In the genomic region with DNA sequence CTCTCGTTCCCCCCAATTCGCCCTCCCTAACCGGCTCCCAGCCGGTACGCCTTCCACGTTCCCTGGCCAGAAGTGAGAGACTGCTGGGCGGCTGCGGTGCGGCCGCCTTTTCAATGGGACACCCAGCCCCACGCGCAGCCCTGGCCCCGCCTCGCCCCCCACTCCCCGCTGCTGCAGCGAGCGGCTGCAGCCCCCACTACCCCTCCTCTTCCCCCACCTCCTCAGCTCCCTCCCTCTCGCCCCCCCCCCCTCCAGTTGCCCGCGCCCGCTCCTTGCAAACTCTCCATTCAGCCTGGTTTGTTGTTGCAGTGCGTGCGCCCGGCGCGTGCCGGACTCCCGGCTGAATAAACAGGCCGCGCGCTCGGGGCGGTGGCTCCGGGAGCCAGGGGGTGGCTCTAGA, we compare ENCODE assay signal across 8 mouse cellular contexts. TPM values are rescaled to one million over a fixed set of nuclear protein-coding genes. Genes with fewer than 3 reads are reported as not detected.
DNase-seq lines count a peak whose midpoint lies in the region; ATAC-seq lines count a peak whose summit lies in the region.

TSS of gene Ascl1 (minus strand) at position 85 of the 400 bp plus-strand sequence.

- 0 out of 2 replicates have a peak within 1 kb of the TSS, but pooled peaks have one; percentile 30 for H3K27ac ChIP-seq in embryonic facial prominence, embryonic 12.5 days
- H3K27ac ChIP-seq in hindbrain, embryonic 13.5 days, result peak within 1 kb of the TSS; percentile 93
- peak within 1 kb of the TSS; percentile 90 for H3K27ac ChIP-seq in midbrain, embryonic 15.5 days

- peak within 1 kb of the TSS; percentile 67 for H3K4me3 ChIP-seq in embryonic facial prominence, embryonic 12.5 days
- H3K4me3 ChIP-seq in hindbrain, embryonic 13.5 days, result peak within 1 kb of the TSS; percentile 81
- peak within 1 kb of the TSS; percentile 71 for H3K4me3 ChIP-seq in midbrain, embryonic 15.5 days

- H3K9ac ChIP-seq in embryonic facial prominence, embryonic 12.5 days, result peak within 1 kb of the TSS; percentile 62
- H3K9ac ChIP-seq in hindbrain, embryonic 13.5 days, result peak within 1 kb of the TSS; percentile 90
- peak within 1 kb of the TSS; percentile 71 for H3K9ac ChIP-seq in midbrain, embryonic 15.5 days

- intact Hi-C loops in left cerebral cortex, postnatal 4 days (cut with DNase I), result loop anchor here (10.0 kb wide), 1 partner anchor 279 kb away; no protein-coding TSS in a partner anchor

- peak; percentile 69 for DNase-seq in left cerebral cortex, postnatal 4 days
- no peak for DNase-seq in left cerebral cortex, adult 8-10 months (ENCODE audit: low spot score in 2 of 2)
- DNase-seq in ovary, postnatal 10 days (ENCODE audit: low spot score), result no peak
- no peak for DNase-seq in spleen, postnatal 36 days (ENCODE audit: low spot score in 2 of 2)
- DNase-seq in lung, postnatal 4 days, result no peak

- 0 out of 2 replicates have a peak, but pooled peaks cover 4% of the 10 kb centered on the region for H3K9me3 ChIP-seq in embryonic facial prominence, embryonic 12.5 days
- H3K9me3 ChIP-seq in hindbrain, embryonic 13.5 days, result no peaks in the 10 kb centered on the region
- no peaks in the 10 kb centered on the region for H3K9me3 ChIP-seq in midbrain, embryonic 15.5 days

- H3K36me3 ChIP-seq in embryonic facial prominence, embryonic 12.5 days, result no peaks in the 10 kb centered on the region
- H3K36me3 ChIP-seq in hindbrain, embryonic 13.5 days, result no peaks in the 10 kb centered on the region
- H3K36me3 ChIP-seq in midbrain, embryonic 15.5 days (replicated peaks), result no peaks in the 10 kb centered on the region

- under 1% methylated on average over 32 of the region's 34 CpGs for WGBS in embryonic facial prominence, embryonic 12.5 days
- under 1% methylated on average over 33 of the region's 34 CpGs for WGBS in hindbrain, embryonic 13.5 days
- WGBS in midbrain, embryonic 15.5 days, result 0% methylated on average over 31 of the region's 34 CpGs

- H3K4me2 ChIP-seq in embryonic facial prominence, embryonic 12.5 days (replicated peaks), result peak within 1 kb of the TSS; percentile 99
- peak within 1 kb of the TSS; percentile 92 for H3K4me2 ChIP-seq in hindbrain, embryonic 13.5 days
- H3K4me2 ChIP-seq in midbrain, embryonic 15.5 days, result peak within 1 kb of the TSS; percentile 89

- H3K27me3 ChIP-seq in embryonic facial prominence, embryonic 12.5 days, result peaks cover 84% of the 10 kb centered on the region
- peaks cover 38% of the 10 kb centered on the region for H3K27me3 ChIP-seq in hindbrain, embryonic 13.5 days
- 0 out of 2 replicates have a peak, but pooled peaks cover 2% of the 10 kb centered on the region for H3K27me3 ChIP-seq in midbrain, embryonic 15.5 days (replicated peaks)

- peaks cover 15% of the 10 kb centered on the region for H3K4me1 ChIP-seq in embryonic facial prominence, embryonic 12.5 days
- H3K4me1 ChIP-seq in hindbrain, embryonic 13.5 days (replicated peaks), result peaks cover 46% of the 10 kb centered on the region
- peaks cover 50% of the 10 kb centered on the region for H3K4me1 ChIP-seq in midbrain, embryonic 15.5 days

- ATAC-seq in embryonic facial prominence, embryonic 12.5 days (ENCODE audit: insufficient number of reproducible peaks, insufficient read depth, low FRiP score, low TSS enrichment), result peak; percentile 10; the same call in 1 of the 2 replicates
- ATAC-seq in hindbrain, embryonic 13.5 days (ENCODE audit: low FRiP score), result peak; percentile 62
- peak; percentile 62 for ATAC-seq in midbrain, embryonic 15.5 days (replicated peaks)

RNA-seq across cellular contexts. Expression of gene Ascl1, which starts in this region (rescaled TPM):
- total RNA-seq in left cerebral cortex, postnatal 4 days (2021), result 10 to 100 TPM; 17.1 to 17.9 TPM
- total RNA-seq in left cerebral cortex, adult 8-10 months (2022), result 1 to 10 TPM; 3.6 to 6.8 (median 5.7) TPM
- 5.7 and 6.2 TPM in 2 replicates for polyA plus RNA-seq in embryonic facial prominence, embryonic 12.5 days (2016; fragmentation: Nextera tagmentation; extraction: Ambion mirVana)
- polyA plus RNA-seq in hindbrain, embryonic 13.5 days (2015; fragmentation: Nextera tagmentation; extraction: Ambion mirVana), result 15.1 and 15.7 TPM in 2 replicates
- polyA plus RNA-seq in midbrain, embryonic 15.5 days (2015; fragmentation: Nextera tagmentation; extraction: Ambion mirVana), result 12.6 and 15.6 TPM in 2 replicates

Comparison
In these comparisons a context has a peak if more than half of its experiments do, and no peak if none do; other contexts are left out.
1. ATAC-seq: peak in every context shown above with its lines; median percentile 62 in hindbrain, embryonic 13.5 days; 62 in midbrain, embryonic 15.5 days; 10 in embryonic facial prominence, embryonic 12.5 days.
2. H3K27ac ChIP-seq: peak in every context shown above with its lines; median percentile 93 in hindbrain, embryonic 13.5 days; 90 in midbrain, embryonic 15.5 days; 30 in embryonic facial prominence, embryonic 12.5 days.